Mouse (Mus musculus) monocyte, adult 2 months (primary cell): ENCODE measurements around the gene Dll4.

ENCODE experiments used
- DNase-seq, 2 experiments: peaks; one replicate each; pipeline ENCODE4 v3.0.0; 2022; ENCODE audit warnings: low spot score in 2 of 2, low read depth in 1 of 2

The Dll4 gene

GRCm38 (mm10) chr2:119379455-119379854 lies 53.9 kb downstream of the Dll4 start:
- no peak for DNase-seq
